Mouse (Mus musculus) erythroblast, embryonic 14.5 days (primary cell): ENCODE measurements around the gene Stk32b. TPM values are rescaled to one million over a fixed set of nuclear protein-coding genes. Genes with fewer than 3 reads are reported as not detected.

Experiments
- H3K27me3 ChIP-seq: 2 replicates; pipeline ENCODE4 v1.6.1; 2012; ENCODE audit warnings: inconsistent platforms; ENCODE audit not compliant: control insufficient read depth
- H3K36me3 ChIP-seq: 2 replicates; pipeline ENCODE4 v1.6.1; 2012; ENCODE audit warnings: mild to moderate bottlenecking, inconsistent platforms; ENCODE audit not compliant: control insufficient read depth
- H3K4me1 ChIP-seq: 2 replicates; pipeline ENCODE4 v1.6.1; 2012; ENCODE audit warnings: inconsistent platforms; ENCODE audit not compliant: control insufficient read depth
- H3K4me3 ChIP-seq: replicated peaks from 2 replicates; pipeline ENCODE3; 2012; ENCODE audit warnings: moderate library complexity, mild to moderate bottlenecking, inconsistent platforms
- H3K9me3 ChIP-seq: 2 replicates; pipeline ENCODE4 v1.6.1; 2012; ENCODE audit warnings: low read length, inconsistent platforms, mixed read lengths; ENCODE audit not compliant: control insufficient read depth
- GATA1 ChIP-seq: IDR thresholded peaks from 2 replicates; pipeline ENCODE4 v1.6.1; 2012; ENCODE audit warnings: low read length, inconsistent platforms, mixed read lengths
- TAL1 ChIP-seq: IDR thresholded peaks from 3 replicates; pipeline ENCODE4 v1.6.1; 2012; ENCODE audit warnings: low read length, inconsistent platforms, mixed read lengths
- polyA plus RNA-seq: library from polyadenylated mRNA; stranded (reverse); fragments of >175 nt; gene quantifications from 2 replicates; pipeline ENCODE4 v1.2.3, GENCODE M21; 2012

Stk32b gene
- polyA plus RNA-seq, 1 experiment = 0.03 TPM

- Histone ChIP-seq H3K27me3 (no peaks in the 10 kb centered on the region), H3K9me3 (peaks cover 12% of the 10 kb centered on the region), H3K4me1 (no peaks in the 10 kb centered on the region), H3K36me3 (no peaks in the 10 kb centered on the region), H3K4me3 (no peak overlapping the region)
- TF ChIP-seq GATA1 (no peak), TAL1 (no peak)
These were observed 141.5 kb downstream of the Stk32b start for GRCm38 (mm10) chr5:37575427-37575826.

- no peaks in the 10 kb centered on the region for H3K36me3 ChIP-seq
- H3K4me3 ChIP-seq = no peak overlapping the region
- H3K27me3 ChIP-seq = no peaks in the 10 kb centered on the region
- no peaks in the 10 kb centered on the region for H3K4me1 ChIP-seq
- no peak for TF ChIP-seq TAL1
- no peak for TF ChIP-seq GATA1
- H3K9me3 ChIP-seq = peaks cover 4% of the 10 kb centered on the region; the same call in 1 of the 2 replicates
These were observed 159.6 kb downstream of the Stk32b start for GRCm38 (mm10) chr5:37557274-37557815.

- Histone ChIP-seq H3K4me1 (no peaks in the 10 kb centered on the region), H3K9me3 (peaks cover 4% of the 10 kb centered on the region; the same call in 1 of the 2 replicates), H3K36me3 (no peaks in the 10 kb centered on the region), H3K27me3 (no peaks in the 10 kb centered on the region), H3K4me3 (no peak overlapping the region)
- TF ChIP-seq TAL1 = no peak
- no peak for TF ChIP-seq GATA1
These were observed 162.7 kb downstream of the Stk32b start for GRCm38 (mm10) chr5:37554231-37554630.

- no peaks in the 10 kb centered on the region for H3K27me3 ChIP-seq
- no peaks in the 10 kb centered on the region for H3K36me3 ChIP-seq
- no peaks in the 10 kb centered on the region for H3K4me1 ChIP-seq
- H3K4me3 ChIP-seq = no peak overlapping the region
- TF ChIP-seq GATA1 = no peak
- TF ChIP-seq TAL1 = no peak
- H3K9me3 ChIP-seq = no peaks in the 10 kb centered on the region
These were observed 165.3 kb downstream of the Stk32b start for GRCm38 (mm10) chr5:37551649-37552048.

- TF ChIP-seq GATA1 (no peak), TAL1 (no peak)
- no peaks in the 10 kb centered on the region for H3K36me3 ChIP-seq
These were observed 181.2 kb downstream of the Stk32b start for GRCm38 (mm10) chr5:37535726-37536293.

GRCm38 (mm10) chr5:37535227-37535626 lies 181.7 kb downstream of the Stk32b start:
- H3K36me3 ChIP-seq = no peaks in the 10 kb centered on the region
- no peaks in the 10 kb centered on the region for H3K4me1 ChIP-seq
- H3K9me3 ChIP-seq = peaks cover 4% of the 10 kb centered on the region; the same call in 1 of the 2 replicates
- no peaks in the 10 kb centered on the region for H3K27me3 ChIP-seq
- H3K4me3 ChIP-seq = no peak overlapping the region
- TF ChIP-seq TAL1 (no peak), GATA1 (no peak)

More at GRCm38 (mm10) chr5:37535726-37536293, 181.2 kb downstream of the Stk32b start:
- Histone ChIP-seq H3K9me3 (peaks cover 4% of the 10 kb centered on the region; the same call in 1 of the 2 replicates), H3K4me3 (no peak overlapping the region), H3K27me3 (no peaks in the 10 kb centered on the region), H3K4me1 (no peaks in the 10 kb centered on the region)

- Histone ChIP-seq H3K36me3 (no peaks in the 10 kb centered on the region), H3K4me1 (no peaks in the 10 kb centered on the region), H3K4me3 (no peak overlapping the region), H3K9me3 (peaks cover 2% of the 10 kb centered on the region; the same call in 1 of the 2 replicates), H3K27me3 (no peaks in the 10 kb centered on the region)
- TF ChIP-seq TAL1 = no peak
- no peak for TF ChIP-seq GATA1
These were observed 191.6 kb downstream of the Stk32b start for GRCm38 (mm10) chr5:37525363-37525762.

- no peaks in the 10 kb centered on the region for H3K36me3 ChIP-seq
- TF ChIP-seq GATA1 (no peak), TAL1 (no peak)
- no peaks in the 10 kb centered on the region for H3K4me1 ChIP-seq
- H3K4me3 ChIP-seq = no peak overlapping the region
- H3K27me3 ChIP-seq = no peaks in the 10 kb centered on the region
- peaks cover 2% of the 10 kb centered on the region; the same call in 1 of the 2 replicates for H3K9me3 ChIP-seq
These were observed 196.5 kb downstream of the Stk32b start for GRCm38 (mm10) chr5:37520441-37520840.

GRCm38 (mm10) chr5:37512479-37512878 lies 204.5 kb downstream of the Stk32b start:
- no peak for TF ChIP-seq GATA1
- no peaks in the 10 kb centered on the region for H3K4me1 ChIP-seq
- no peak overlapping the region for H3K4me3 ChIP-seq
- H3K9me3 ChIP-seq = no peaks in the 10 kb centered on the region
- H3K27me3 ChIP-seq = no peaks in the 10 kb centered on the region
- no peaks in the 10 kb centered on the region for H3K36me3 ChIP-seq
